Mouse (Mus musculus) CD4-positive naive resting alpha-beta T cell, adult 57 days (primary cell): ENCODE results near the gene Bbs2. TPM values are rescaled to one million over a fixed set of nuclear protein-coding genes. Genes with fewer than 3 reads are reported as not detected.

Experiments
- total RNA-seq: library from RNA; stranded (reverse); gene quantifications from one replicate; pipeline ENCODE4 v1.2.4, GENCODE M21; 2023

Gene Bbs2
- total RNA-seq, result 12.1 TPM

DNA sequence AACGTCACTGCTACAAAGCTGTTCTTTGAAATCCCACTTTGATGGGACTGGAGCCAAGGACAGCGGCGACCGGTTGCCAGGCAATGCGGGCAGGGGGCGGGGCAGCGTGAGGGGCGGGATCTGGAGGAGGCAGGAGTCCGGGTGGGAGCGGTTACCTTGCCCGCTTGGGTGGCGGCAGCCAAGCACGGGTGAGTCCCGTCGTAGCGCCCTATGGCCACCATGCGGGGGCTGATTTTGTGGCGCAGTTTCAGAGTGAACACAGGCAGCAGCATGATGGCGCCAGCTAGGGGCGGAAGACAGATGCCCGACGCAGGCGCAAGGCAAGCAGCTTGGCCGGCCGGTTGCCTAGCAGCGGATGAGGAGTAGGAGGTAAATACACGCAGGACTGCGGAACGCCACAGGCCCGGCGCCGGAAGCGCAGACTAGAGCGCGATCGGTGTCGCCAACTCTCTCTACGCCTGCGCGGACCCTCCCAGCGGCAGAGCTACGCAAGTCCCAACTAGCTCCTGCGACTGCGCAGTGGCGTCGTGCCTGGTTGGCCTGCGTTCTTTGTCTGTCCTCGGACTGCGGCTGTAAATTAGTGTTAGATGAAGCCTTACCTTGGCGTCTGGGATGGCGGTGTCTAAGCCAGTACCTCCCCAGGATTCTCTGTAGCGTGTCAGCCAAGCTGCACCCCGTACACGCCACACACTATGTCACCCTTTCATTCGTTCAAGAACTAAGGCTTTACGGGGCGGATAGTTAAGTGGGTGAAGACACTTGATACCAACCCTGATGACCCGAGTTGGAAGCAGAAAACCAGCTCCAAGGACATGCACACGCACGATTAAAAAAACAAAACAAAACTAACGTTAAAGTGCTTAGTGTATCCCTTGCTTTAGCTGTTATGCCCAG lies at the start of gene Bbs2:
Gene Bbs2 (minus strand): TSS at position 848 of the 894 bp plus-strand sequence.

GRCm38 (mm10) chr8:94136933-94137332 lies 38.2 kb upstream of the Bbs2 start, which contains the start of gene Mt4:
Mt4 (plus strand) TSS chr8:94137197.

DNA sequence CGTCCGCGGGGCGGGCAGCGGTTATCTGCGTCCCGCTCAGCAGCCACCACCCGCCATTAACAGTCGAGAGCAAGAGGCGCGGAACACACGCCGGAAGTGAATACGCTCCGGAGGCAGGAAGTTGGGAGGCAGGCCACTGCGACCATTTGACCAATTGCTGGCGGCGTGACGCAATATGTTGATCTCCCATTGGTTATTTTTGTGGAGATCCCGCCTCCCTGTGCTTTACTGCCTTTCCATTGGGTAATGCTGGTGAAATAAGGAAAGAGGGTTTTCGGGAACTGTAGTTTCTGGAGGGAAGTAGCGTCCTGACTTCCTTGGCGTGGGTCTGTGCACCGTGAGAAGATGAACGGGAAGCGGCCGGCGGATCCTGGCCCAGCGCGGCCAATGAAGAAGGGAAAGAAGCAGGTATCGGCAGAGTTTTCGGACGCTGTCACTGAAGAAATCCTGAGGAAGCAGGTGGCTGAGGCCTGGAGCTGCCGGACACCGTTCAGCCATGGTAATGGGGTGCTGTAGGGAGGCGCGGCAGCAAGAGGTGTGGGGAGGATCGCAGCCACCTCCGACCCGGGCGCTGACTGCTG lies 61.7 kb downstream of the Bbs2 start, which contains the start of the genes Nudt21 and Ogfod1:
Gene Nudt21 (minus strand): TSS at position 88 of the 581 bp plus-strand sequence.
Gene Ogfod1 (plus strand): TSS at position 255 of the 581 bp plus-strand sequence.

Other genes with a start within 250 kb of the Bbs2 start
- 61.8 TPM for gene Amfr, start 86.1 kb downstream of the Bbs2 start, total RNA-seq
- gene Nudt21, start 61.9 kb downstream of the Bbs2 start, total RNA-seq, result 64.8 TPM
- gene Ogfod1, start 61.7 kb downstream of the Bbs2 start, total RNA-seq, result 23.1 TPM
- gene Mt4, start 38.3 kb upstream of the Bbs2 start, total RNA-seq, result not detected
- not detected for gene Mt3, start 53.7 kb upstream of the Bbs2 start, total RNA-seq
- not detected for gene Mt2, start 73.7 kb upstream of the Bbs2 start, total RNA-seq
- gene Mt1, start 80.2 kb upstream of the Bbs2 start, total RNA-seq, result 1.6 TPM
- 27.0 TPM for gene Nup93, start 115.6 kb upstream of the Bbs2 start, total RNA-seq
- 0.30 TPM for gene Slc12a3, start 230.3 kb upstream of the Bbs2 start, total RNA-seq